Mouse (Mus musculus) heart, adult 2 months (tissue): ENCODE measurements around the gene Tnnc1.

Source experiments
- CTCF ChIP-seq: fragments of 200-600 bp; IDR thresholded peaks from 2 replicates; pipeline ENCODE4 v1.8.1; 2022; ENCODE audit warnings: antibody characterized with exemption, mild to moderate bottlenecking, moderate library complexity
- EP300 ChIP-seq: fragments of 200-500 bp; IDR thresholded peaks from 2 replicates; pipeline ENCODE4 v1.6.1; 2011; ENCODE audit warnings: low read depth, low read length, control low read depth; ENCODE audit not compliant: insufficient read depth
- POLR2A ChIP-seq: fragments of 200-500 bp; IDR thresholded peaks from 2 replicates; pipeline ENCODE4 v1.6.1; 2011; ENCODE audit warnings: mild to moderate bottlenecking, low read depth, low read length, control low read depth; ENCODE audit not compliant: insufficient read depth

GRCm38 (mm10) chr14:31165991-31166630 is 42.0 kb upstream of the Tnnc1 start:
- TF ChIP-seq CTCF (no peak), POLR2A (peak; percentile 52), EP300 (no peak)
